Mouse (Mus musculus) megakaryocyte-erythroid progenitor cell, adult 5-6 weeks (primary cell): ENCODE results near the gene Nfib. TPM values are rescaled to one million over a fixed set of nuclear protein-coding genes. Genes with fewer than 3 reads are reported as not detected.
A peak's percentile ranks its signal among the peaks of the same experiment; 100 is the strongest.

ENCODE experiments used
- ATAC-seq: replicated peaks from 2 replicates; pipeline ENCODE4 v1.8.0; 2016; ENCODE audit warnings: mild to moderate bottlenecking, inconsistent platforms; ENCODE audit not compliant: severe bottlenecking, poor library complexity, low FRiP score, low TSS enrichment
- total RNA-seq, 2 experiments: library from RNA; stranded (forward) in 1 of 2; stranded (reverse) in 1 of 2; fragments of 200-1000, 215-1000 nt in 1 of 2; fragments of >200 nt in 1 of 2; fragmentation: Nextera tagmentation in 1 of 2; gene quantifications; 2 replicates each; pipeline ENCODE4 v1.2.3; 2014 to 2017

Nfib gene
- not detected in 2 replicates for total RNA-seq (2014; fragmentation: Nextera tagmentation)
- total RNA-seq (2017), result not detected in 2 replicates

DNA sequence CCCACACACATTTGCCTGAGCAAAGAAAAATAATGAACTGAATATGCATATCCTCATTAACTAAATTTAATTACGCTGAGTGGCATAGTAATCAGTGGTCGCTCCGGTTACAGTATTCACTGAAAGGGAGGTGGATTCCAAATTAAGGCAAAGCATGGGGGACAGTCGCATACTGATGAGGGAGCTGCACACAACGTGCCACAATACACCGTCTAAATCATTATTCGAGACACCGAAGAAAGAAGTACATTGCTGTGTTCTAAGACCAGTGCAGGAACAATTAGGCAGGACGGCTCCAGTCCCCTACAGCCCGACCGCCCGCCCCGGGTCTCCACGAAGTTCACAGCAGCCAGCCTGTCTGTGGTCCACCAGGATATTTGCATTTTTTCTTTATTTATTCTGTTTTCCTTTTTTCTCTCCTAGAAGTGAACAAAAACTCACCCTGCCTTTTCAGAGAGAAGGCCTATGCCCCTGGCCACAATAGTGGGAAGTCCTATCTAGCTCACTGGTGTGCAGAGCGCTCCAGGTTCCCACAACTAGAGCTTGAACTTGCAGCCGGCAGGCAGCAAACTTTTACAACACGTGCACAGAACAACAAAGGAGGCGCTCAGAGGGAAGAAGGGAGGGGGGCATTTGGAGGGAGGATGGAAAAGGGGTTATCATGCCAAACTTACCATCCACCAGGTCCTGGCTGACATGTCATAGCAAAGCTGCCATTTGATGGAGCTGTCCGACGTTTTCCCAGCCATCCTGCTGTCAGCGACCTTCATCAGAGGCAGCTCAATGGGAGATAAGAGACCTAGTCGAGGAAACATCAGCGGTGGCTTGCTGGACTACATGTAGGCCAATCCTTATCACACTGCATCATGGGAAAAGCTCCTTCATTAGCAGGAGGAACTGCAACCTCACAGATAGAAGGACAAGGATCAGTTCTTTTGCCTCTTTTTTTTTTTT, at the start of gene Nfib:
Gene Nfib, minus strand, starts transcription at position 910 of the 954 bp plus-strand sequence.
- no peak for ATAC-seq

DNA sequence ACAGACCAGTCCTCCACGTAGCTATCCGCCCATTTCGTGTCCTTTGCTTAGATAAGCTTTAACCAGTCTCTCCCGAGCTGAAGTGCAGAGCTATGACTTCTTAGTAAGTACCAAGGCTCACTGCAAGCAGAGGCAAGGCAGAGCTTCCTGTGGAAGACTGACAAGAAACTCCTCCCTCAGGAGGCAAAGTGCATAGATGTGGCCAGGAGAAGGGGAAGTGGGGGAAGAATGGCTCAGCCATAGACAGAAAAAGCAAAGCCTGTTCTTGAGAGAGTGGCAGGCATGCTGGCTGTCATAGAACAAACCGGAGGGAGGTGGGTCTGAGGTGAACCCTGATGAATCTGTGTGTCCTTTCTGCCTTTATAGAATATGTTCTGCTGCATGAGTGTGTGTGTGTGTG, 30.2 kb upstream of the Nfib start:
- peak; percentile 47; the same call in 1 of the 2 replicates for ATAC-seq

DNA sequence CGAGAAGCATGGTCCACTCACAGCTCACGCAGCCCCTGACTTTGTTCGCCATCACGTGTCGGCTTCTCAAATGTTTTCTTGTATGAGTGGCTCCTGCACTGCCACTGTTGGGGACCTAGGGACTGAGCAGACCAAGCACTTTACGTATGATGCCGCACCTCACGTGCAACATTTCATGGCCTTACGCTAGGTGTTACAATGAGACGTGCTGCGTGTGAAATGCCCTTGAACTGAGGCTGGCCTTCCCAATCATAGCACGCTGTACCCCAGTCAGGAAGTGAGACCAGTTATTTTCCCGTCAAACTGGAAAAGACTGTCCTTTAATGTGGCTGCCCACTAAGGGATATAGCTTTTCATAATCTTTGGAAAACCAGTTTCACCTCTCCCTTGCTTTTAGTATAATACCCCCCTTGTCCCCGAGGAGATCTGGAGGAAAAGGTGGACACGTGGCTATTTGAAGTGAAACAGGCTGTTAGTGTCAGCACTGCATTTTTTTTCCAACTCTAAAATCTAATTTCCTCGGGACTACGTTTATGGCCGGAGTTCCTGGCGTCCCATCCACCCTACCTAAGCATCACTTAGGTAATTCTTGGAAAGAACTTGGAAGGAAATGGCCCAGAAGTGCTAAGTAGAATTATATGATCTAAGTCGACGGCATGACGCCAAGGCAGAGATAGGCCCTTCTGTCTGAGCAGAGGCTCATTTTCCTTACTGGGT, 29.4 kb upstream of the Nfib start:
- no peak for ATAC-seq

DNA sequence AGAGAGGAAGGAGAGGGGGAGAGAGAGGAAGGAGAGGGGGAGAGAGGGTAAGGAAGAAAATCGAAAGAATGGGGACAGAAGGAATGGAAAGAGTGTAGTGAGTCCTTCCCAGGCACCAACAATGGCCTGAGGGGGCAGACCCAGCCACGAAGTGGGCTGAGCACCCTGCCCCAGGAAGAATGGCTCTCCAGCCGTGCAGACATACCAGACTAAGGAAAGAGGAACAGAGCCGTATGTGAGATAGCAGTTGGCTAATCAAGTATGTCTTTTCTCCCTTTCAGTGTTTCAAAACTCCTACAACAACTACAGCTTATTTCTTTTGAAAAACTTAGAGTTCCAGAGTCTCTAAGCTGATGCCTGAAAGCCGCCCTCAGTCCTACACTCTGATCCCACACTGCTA, 28.8 kb upstream of the Nfib start:
- no peak for ATAC-seq

DNA sequence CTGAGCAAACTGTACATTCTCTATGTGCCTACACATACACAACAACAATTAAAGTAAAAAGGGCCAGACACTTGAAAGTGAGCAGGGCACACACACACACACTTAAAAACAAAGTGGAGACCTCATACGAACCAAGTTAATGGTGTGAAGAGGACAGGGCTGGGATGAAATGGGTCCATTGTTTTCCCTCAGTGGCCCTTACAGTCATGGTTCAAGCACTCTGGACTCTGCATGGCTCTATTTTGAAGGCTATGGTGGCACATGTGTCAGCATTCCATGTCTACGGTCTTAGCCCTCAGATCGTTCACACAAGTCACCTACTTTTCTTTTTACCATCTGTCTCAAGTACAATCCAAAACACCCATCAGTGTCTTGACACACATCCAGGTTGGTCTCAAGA, 28.1 kb upstream of the Nfib start:
- ATAC-seq, result no peak

DNA sequence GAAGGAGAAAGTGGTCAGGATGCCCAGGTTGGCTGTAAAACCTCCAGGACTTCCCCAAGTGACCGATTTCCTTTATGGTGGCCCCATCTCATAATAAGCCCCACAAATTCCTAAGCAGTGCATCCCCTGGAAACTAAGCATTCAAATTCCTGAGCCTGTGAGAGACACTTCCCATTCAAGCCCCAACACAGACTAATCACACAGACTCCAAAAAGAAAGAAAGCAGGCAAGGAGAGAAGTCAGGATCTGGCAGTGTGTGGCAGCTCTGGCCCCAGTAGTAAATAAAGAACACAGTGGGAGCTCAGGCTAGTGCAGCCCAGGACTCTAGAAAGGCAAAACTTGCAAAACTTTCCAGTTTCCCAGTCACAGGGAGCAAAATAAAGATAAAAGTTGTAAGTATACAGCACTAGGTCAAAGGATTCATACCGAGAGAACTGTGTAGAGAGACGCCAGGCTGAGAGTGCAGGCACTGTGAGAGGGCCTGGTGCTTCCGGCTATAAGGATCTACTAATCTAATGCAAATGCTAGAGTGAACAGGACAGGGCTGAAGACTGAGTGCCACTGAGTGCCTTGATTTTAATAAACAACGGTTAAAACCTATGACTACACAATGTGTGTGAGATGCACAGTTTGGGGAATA, 24.8 kb upstream of the Nfib start:
- no peak for ATAC-seq

DNA sequence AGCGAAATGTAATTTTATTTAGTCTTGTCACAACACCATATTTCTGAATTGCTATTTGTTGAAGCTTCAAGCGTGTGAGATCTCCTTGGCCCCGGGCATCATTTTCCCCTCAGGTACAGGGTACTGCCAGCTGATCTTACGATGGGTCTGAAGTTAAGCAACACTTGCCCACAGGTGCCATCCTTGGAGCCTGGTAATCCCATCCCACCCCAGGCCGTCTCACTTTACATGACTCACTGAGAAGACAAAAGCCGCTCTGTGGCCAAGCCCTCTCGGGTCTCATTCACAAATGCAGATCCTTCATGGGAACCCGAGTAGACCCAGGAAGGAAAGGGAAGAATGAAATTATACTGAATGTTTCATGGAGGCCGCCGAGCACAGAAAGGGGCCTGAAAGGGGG, 18.5 kb upstream of the Nfib start:
- ATAC-seq, result no peak

DNA sequence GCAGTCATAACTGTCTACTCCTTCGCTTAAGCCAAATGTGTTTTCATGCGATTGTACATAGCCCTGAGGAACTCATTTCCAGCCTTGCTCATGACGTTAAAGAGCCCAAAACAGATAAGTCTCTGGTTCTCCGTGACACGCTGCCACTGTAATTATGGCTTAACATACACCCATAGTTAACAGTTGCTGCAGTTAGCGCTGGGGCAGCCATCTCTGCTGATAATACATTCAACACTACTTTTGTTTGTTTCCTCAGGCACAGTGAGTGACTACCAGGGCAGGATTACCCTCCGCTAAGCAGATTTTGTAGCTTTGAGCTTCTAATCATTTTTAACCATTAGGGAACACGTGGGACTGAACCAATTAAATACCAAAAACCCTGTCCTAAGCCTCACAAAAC, 17.5 kb upstream of the Nfib start:
- ATAC-seq, result no peak

DNA sequence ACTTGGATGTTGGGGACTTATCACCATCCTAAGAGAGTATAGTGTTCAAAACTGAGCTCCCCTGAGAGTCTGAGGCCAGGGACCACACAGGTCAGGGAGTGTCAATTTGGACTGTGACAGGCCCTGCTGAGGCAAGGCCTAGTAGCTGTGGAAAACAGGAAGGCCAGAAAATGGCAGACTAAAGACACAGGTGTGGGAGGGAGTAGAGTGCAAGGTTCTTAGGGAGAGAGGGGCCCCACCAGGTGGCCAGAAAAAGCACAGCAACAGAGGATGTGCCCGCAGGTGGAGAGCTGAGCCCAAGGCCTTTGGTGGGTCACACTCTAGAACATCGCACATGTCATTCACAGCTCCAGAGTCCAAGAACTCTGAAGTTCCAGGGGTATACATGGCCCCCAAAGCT, 10.3 kb upstream of the Nfib start:
- no peak for ATAC-seq

DNA sequence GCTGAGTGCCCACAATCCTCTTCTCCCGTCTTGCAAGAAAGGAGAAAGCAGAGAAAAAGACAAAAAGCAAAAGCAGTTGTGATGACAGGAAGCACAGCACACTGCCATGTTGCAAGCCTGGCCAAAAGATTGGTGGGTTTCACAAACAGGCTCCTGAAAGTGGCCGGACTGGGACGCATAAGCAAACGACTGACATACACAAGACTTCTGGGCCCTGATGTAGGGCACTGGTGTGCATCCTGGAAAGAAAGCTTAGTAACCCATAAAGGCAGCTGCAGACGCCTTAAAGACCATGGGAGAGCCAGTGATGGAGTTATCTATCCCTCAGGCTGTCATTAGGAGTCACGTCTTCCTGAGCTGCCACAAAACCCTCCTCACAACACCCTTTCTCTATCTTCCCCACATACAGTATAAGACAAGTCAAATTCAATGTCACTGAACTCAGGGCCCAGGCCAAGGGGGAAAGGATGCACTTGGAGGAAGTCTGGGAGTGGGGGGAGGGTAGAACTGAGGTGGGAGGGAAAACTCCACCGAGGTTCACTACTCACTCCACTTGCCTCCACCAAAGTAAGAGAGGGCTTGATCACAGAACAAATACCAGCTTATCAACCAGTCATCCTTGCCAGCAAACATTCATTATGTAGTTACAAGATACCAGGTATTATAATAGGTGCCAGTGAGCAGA, 6.2 kb upstream of the Nfib start:
- no peak for ATAC-seq

DNA sequence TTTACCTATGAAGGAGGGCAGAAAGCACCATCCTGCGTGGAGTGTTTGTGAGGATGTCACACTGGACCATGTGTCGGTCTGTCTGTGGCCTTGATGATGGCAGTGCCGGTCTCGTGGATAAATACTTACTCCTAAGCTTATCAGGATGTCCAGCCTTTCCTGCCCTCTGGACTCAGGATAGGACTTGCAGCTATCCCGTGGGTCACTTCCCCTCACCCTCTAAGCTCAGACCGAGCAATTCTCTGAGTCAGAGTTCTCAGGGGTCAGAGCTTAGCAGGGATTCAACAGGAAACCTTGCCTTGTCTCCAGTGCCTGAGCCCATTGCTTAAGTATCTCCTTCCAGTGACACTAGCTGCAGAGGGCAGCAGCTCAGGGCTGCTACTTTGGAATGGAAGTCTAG, 4.1 kb upstream of the Nfib start:
- ATAC-seq, result no peak

DNA sequence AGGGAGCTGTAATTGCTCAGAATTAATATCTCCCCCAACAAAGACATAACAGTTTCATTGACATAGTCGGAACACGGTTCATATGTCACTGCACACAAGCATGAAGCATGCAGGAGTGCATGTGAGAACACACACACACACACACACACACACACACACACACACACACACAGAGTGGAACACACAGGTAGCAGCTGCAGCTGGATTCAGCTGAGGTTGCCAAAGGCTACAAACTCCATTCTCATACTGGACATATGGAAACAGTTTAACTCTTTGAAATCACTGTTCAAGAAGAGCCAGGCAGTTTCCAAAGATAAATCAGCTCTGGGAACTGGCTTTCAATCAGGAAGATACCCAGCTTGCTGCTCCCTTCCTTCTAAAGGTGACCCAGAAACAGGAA, 462 bp upstream of the Nfib start:
- no peak for ATAC-seq

DNA sequence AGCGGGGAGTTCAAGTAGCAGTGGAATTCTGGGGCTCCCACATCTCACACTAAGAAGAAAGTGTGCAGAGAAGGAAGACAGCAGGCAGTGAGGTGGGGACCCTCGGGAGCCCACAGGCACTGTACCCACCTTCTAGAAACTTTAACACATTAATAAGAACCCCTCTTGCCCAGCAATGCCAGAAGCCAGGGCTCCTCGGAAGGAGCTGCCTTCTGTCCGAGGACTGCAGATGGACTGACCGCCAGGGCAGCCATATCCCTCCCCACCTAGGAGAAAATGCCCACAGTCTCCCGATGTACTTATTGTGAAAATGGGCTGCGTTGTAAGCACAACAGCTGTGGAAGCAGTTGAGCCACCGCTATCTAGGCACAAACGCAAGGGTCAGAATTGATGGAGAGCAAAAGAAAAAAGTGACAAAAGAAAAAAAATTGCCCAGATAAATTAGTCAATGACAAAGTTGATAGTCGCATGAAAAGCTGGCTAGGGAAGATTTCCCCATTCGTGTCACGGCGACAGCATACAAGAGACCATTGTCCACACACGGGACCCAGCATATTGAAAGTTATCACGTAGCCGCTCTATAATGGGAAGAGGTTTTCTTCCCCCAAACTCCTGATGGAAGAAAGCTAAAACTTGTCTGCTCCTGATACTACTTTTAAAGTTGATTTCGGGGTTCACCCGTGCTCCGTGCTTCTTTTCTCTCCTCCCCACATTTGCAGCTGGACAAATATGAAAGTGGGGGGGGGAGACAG, 1.3 kb downstream of the Nfib start:
- ATAC-seq, result no peak

DNA sequence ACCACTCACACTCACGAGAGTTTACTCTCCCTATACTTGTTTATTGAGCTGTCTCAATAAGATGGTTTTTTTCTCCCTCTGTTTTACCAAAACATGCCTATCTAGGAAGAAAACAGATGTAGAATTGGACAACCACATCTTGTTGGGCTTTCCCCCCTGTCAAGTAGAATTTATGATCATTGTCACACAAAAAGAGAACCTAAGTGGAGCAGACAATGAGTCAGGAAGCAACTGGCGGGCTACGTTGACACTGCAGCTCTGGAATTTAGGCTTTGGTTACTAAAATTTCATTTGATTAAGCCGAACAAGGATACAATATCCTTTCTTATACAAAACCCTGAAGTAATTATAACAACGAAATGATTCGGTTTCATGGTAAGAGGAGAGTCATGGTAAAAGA, 2.7 kb downstream of the Nfib start:
- ATAC-seq, result no peak

DNA sequence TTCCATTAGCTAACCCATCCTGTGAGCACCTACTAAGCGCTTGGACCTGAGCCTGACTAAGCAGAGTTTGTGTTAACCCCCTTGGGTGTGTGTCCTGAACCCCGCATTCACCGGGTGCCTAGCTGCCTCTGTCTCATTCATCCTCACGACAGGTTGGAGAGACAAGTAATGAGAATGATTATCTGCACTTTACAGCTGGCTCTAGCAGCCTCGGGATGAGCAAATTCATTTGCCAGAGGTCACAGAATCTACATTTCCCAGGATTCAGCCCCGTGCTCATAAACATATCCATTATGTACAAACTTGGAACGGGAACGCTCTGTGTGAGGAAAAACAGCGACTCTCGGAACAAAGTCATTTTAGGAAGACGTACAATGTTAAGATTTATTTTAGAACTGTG, 6.0 kb downstream of the Nfib start:
- ATAC-seq, result no peak

DNA sequence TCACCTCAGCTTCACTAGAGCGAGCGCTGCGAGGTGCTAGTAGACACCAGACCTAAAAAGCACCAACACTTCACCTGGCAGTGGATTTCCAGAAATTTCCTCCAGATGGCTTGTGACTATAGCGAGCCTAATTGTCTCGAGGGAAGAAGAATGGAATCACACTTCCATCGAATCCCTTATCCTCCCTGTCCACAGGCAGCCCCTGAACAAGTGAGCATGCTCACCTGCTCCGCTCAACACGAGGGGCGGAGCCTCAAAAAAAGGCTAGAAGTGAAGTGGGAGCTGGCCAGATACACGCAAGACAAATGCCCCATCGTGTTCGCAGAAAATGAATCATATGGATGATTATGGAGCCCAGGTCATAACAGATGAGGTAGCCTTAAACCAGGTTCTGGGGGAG, 6.9 kb downstream of the Nfib start:
- no peak for ATAC-seq

DNA sequence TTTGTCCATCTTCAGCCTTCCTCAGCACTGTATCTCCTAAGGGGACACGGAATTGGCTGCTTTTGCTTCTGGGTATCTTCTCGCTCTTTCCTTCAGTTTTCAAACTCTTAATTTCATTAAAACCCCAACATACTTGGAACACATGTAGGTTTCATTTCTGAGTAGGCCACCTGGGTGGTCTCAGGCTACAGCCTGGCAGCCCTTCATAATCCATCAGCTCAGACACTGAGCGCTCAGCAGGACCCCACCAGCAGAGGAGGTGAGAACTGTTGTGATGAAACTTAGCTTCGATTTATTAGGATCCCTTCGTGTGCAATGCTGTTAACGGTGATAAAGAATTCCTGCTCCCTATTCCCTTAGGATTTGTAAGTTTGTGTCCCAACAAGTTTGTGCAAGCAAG, 8.4 kb downstream of the Nfib start:
- ATAC-seq, result no peak

DNA sequence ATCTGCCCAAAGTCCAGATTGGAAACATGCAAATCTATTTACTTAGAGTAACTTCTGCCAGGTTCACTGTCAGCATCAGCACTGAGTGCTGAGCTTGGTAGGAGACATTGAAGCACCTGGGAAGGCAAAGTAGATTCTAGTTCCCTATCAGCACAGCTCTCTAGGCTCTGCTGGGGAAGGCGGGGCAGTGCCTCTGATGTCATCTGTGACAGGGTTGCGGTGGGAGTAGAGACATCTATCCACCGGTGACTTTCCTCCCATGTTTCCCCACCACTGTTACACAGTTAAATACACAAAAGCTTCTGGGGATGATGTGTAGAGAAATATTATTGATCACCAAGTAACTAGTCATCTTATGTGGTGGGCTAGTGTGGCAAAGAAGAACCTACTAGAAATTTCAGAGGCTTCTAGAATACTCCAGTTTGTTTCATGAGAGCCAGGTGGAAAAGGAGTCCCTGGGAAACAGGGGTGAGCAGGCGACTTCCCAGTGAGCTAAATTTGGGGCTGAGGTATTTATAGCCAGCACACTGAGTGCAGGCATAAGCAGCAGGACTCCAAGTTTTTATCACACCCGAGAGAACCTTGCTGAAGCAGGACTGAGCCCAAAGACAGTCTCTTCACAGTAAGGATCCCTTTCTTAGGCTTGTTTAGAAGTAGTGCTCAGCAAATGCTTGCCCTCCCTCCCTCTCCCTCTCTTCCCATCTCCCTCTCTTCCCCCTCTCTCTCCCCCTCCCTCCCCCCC, 9.6 kb downstream of the Nfib start:
- ATAC-seq, result no peak

DNA sequence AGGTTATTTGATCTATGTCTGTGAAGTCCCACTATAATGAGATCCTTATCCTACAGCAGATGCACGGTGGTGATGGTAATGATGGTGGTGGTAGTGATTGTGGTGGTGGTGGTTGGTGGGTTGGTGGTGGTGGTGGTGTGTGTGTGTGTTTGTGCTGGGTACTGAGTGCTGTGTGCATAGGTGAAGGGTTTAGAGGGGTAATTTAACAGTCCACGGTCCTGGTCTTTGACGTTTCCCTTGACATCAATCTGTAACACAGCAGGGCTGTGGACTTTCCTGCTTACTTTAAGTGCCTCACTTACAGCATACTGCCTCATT, 13.6 kb downstream of the Nfib start:
- 0 out of 2 replicates have a peak, but pooled peaks have one; percentile 18 for ATAC-seq
